Mouse (Mus musculus): Measurements from ENCODE around the gene Ilvbl. TPM values are rescaled to one million over a fixed set of nuclear protein-coding genes. Genes with fewer than 3 reads are reported as not detected.
"Not testable (repeated sequence)": the region's sequence is repeated elsewhere in the genome, so short reads cannot be mapped to it uniquely, and the experiment has no call there.

Ilvbl gene
- 65.4 and 71.5 TPM in 2 replicates for polyA plus RNA-seq (2015; fragmentation: Nextera tagmentation; extraction: Ambion mirVana)

DNA sequence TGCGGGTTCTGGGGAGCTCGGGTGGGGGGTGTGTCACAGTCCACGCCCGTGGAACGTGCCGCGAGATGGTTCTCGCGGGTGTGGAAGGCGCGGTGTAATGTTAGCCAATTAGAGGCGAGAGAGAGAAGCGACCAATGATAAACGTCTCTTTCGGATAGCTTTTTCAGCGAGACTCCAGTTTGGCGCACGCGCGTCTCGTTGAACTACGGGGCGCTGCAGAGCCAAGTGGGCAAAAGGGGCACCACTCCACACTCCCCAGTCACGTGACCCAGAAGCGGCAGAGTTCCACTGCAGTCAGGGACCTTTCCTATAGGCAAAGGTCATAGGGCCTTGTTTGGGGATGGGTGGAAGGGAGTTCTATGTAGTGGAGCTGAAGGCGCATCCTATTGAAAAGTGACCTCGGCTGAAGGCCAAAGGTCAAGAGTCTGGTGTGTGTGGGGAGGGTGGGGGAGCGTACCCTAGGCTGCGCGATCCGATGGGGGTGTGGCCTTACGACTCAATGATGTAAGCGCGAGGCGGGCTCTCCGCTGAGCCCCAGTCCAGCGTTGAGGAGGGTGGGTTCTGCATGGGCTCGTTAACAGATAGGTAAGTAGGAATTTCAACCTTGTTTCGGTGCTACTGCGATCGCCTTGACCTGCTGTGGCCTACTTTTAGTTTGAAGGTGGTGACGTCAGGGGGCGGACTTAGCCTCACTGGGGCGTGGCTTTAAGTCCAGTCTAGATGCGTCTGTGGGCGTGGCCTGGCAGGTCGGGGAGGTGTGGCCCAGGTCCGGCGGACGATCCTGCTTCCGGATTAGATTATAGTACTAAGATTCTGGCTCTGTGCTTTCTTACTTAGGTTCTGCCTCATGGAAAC, at the start of gene Ilvbl:
TSS of gene Ilvbl (plus strand) at position 97 of the 855 bp plus-strand sequence.
- Histone ChIP-seq H3K27me3 (no peaks in the 10 kb centered on the region), H3K4me3 (peak within 1 kb of the TSS; percentile 65), H3K9me3 (replicated peaks) (no peaks in the 10 kb centered on the region), H3K4me2 (peak within 1 kb of the TSS; percentile 63), H3K9ac (peak within 1 kb of the TSS; percentile 67), H3K27ac (peak within 1 kb of the TSS; percentile 94), H3K4me1 (replicated peaks) (peaks cover 15% of the 10 kb centered on the region), H3K36me3 (peaks cover 25% of the 10 kb centered on the region)
- peak; percentile 83 for ATAC-seq (replicated peaks; ENCODE audit: insufficient number of reproducible peaks, insufficient read depth, low FRiP score, low read depth)
- under 1% methylated on average over 51 of the region's 51 CpGs for WGBS

DNA sequence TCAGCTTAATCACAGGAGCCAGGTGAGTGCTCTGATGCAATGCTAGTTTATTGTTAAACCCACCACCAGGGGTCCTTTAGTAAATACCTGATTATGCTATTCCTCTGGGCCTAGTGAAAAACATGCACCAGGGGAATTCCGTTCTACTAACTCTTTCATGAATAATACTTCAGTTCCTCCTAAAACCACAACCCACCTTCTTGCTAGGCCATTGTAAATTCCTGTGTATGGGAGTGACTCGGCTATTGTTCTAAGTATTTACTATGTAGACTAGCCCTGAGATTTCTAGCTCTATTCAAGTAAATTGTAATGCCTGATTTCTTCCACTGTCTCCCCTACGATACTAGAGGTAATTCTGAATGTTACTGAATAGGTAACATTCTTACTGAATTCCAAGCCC, 49.1 kb upstream of the Ilvbl start:
- 59% methylated on average over 3 of the region's 3 CpGs for WGBS
- H3K27ac ChIP-seq; H3K4me3 ChIP-seq; H3K4me2 ChIP-seq; H3K27me3 ChIP-seq; H3K9ac ChIP-seq; H3K4me1 ChIP-seq (replicated peaks); H3K9me3 ChIP-seq (replicated peaks); ATAC-seq (replicated peaks; ENCODE audit: insufficient number of reproducible peaks, insufficient read depth, low FRiP score, low read depth); H3K36me3 ChIP-seq: not testable (repeated sequence)

DNA sequence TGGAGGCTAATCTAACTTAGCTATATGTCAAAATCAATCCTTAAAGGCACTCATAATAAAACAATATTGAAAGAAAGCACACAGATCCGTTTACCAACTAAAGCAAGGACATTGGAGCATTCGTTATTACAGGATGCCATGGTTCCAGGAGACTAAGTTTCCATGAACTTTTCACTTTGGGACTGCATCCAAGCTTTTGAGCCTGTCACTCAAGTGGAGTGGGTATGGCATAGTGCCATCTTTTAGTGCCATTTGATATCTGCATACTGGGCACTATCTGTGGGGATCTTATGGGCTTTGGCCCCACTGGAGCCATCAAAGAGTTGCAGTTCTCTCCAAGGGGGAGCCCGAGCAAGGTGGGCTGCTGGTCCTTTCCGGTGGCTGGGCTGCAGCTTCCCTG, 48.6 kb upstream of the Ilvbl start:
- Histone ChIP-seq H3K4me1 (replicated peaks) (peaks cover 3% of the 10 kb centered on the region; the same call in 1 of the 2 replicates), H3K9ac (no peak overlapping the region), H3K4me2 (no peak overlapping the region), H3K4me3 (no peak overlapping the region), H3K9me3 (replicated peaks) (no peaks in the 10 kb centered on the region), H3K27me3 (no peaks in the 10 kb centered on the region), H3K36me3 (no peaks in the 10 kb centered on the region), H3K27ac (no peak overlapping the region)
- no peak for ATAC-seq (replicated peaks; ENCODE audit: insufficient number of reproducible peaks, insufficient read depth, low FRiP score, low read depth)
- WGBS, result 39% methylated on average over 4 of the region's 4 CpGs

DNA sequence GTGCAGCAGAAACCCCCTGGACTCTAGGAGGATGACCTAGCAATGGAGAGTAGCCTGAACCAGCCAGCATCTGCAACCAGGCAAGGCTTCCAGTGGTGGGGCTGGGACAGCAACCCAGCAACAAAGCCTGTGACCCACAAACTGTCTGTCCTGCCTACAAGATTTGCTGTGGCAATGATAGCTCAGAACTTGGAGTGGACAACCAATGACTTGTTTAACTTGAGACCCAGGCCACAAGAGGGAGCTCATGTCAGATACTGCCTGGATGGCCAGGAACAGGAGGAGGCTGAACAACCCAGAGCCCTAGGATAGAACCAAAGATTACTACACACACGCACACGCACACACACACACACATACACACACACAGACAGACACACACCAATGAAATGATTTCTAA, 33.2 kb upstream of the Ilvbl start:
- Histone ChIP-seq H3K9me3 (replicated peaks) (no peaks in the 10 kb centered on the region), H3K9ac (no peak overlapping the region), H3K27ac (no peak overlapping the region), H3K4me3 (no peak overlapping the region), H3K27me3 (0 out of 2 replicates have a peak, but pooled peaks cover 2% of the 10 kb centered on the region), H3K36me3 (no peaks in the 10 kb centered on the region), H3K4me1 (replicated peaks) (no peaks in the 10 kb centered on the region), H3K4me2 (no peak overlapping the region)
- no peak for ATAC-seq (replicated peaks; ENCODE audit: insufficient number of reproducible peaks, insufficient read depth, low FRiP score, low read depth)
- 47% methylated on average over 2 of the region's 2 CpGs for WGBS

DNA sequence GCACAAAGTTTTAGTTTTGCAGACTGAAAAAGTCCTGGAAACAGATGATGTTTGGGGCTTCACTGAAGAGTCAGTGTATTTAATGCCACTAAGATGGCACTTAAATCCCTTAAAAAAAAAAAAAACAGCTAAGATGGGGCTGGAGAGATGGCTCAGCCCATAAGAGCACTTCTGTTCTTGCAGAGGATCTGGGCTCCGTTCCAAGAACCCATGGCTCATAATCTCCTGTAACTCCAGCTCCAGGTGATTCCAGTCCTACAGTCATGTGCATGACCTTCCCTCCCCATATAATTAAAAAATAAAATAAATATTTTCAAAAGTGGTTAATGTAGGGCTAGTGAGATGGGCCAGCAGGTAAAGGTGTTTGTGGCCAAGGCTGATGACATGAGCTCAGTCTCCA, 9.1 kb upstream of the Ilvbl start:
- no peak for ATAC-seq (replicated peaks; ENCODE audit: insufficient number of reproducible peaks, insufficient read depth, low FRiP score, low read depth)
- H3K9me3 ChIP-seq (replicated peaks), result no peaks in the 10 kb centered on the region
- no peaks in the 10 kb centered on the region for H3K4me1 ChIP-seq (replicated peaks)
- H3K9ac ChIP-seq, result no peak overlapping the region
- H3K4me2 ChIP-seq, result no peak overlapping the region
- 71% methylated on average over 1 of the region's 1 CpGs for WGBS
- no peak overlapping the region for H3K4me3 ChIP-seq
- no peaks in the 10 kb centered on the region for H3K27me3 ChIP-seq
- H3K36me3 ChIP-seq, result no peaks in the 10 kb centered on the region
- no peak overlapping the region for H3K27ac ChIP-seq

DNA sequence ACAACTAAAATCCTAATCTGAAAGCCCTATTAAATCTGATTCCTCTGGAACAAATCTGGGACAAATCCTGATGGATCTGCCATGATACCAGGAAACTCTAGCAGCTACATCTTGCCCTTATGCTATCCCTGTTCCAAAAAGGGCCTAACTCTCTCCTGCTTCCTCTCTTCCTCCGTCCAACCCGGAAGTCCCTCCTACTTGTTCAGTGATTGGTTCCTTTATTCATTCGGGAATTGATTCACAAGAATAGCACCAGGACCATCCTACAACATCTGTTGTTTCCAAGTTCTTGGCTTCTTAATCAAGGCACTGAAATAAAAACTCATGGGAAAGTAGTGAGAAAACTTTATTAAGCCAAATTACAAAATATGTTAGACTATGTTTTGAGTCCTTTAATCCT, 5.0 kb upstream of the Ilvbl start:
- no peak overlapping the region for H3K4me3 ChIP-seq
- ATAC-seq (replicated peaks; ENCODE audit: insufficient number of reproducible peaks, insufficient read depth, low FRiP score, low read depth), result no peak
- no peaks in the 10 kb centered on the region for H3K4me1 ChIP-seq (replicated peaks)
- 66% methylated on average over 3 of the region's 3 CpGs for WGBS
- H3K4me2 ChIP-seq, result no peak overlapping the region
- no peaks in the 10 kb centered on the region for H3K36me3 ChIP-seq
- H3K9me3 ChIP-seq (replicated peaks), result no peaks in the 10 kb centered on the region
- no peak overlapping the region for H3K27ac ChIP-seq
- H3K9ac ChIP-seq, result no peak overlapping the region
- H3K27me3 ChIP-seq, result no peaks in the 10 kb centered on the region

DNA sequence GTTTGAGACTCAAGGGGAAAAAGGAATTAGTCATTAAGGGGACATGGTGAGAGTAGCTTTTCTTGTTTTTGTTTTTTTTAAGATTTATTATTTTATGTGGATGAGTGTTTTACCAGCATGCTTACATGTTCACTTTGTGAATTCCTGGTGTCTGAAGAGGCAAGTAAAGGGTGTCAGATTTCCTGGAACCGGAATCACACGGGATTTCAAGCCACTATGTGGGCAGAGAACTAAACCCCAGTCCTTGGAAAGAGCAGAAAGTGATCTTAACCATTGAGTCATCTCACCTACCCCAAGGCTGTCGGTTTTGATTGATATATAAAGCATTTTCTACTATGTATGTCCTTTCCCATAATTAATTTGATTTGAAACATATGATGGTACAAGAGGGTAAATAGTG, 4.5 kb upstream of the Ilvbl start:
- no peak overlapping the region for H3K27ac ChIP-seq
- no peaks in the 10 kb centered on the region for H3K9me3 ChIP-seq (replicated peaks)
- H3K4me3 ChIP-seq, result no peak overlapping the region
- WGBS, result 36% methylated on average over 3 of the region's 3 CpGs
- no peaks in the 10 kb centered on the region for H3K27me3 ChIP-seq
- H3K36me3 ChIP-seq, result no peaks in the 10 kb centered on the region
- no peak overlapping the region for H3K4me2 ChIP-seq
- no peak overlapping the region for H3K9ac ChIP-seq
- no peak for ATAC-seq (replicated peaks; ENCODE audit: insufficient number of reproducible peaks, insufficient read depth, low FRiP score, low read depth)
- no peaks in the 10 kb centered on the region for H3K4me1 ChIP-seq (replicated peaks)

DNA sequence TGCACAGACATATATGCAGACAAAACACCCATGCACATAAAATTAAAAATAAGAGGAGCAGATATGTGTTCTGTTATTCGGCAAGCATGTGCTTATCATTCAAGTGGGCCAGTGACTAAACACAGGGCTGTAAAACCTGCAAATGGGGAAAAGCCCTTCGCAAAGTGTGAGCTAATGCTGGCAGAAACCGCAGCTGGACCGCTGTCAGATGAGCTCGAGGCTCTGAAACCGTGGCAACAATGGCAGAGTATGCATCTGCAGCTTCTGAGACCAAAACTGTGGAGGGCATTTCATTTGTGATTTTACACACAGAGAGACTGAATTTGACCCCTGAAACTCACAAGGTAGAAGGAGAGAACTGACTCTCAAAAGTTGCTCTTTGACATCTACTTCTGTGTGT, 3.7 kb upstream of the Ilvbl start:
- Histone ChIP-seq H3K27me3 (no peaks in the 10 kb centered on the region), H3K4me2 (no peak overlapping the region), H3K9ac (no peak overlapping the region), H3K36me3 (no peaks in the 10 kb centered on the region), H3K4me1 (replicated peaks) (peaks cover 3% of the 10 kb centered on the region), H3K9me3 (replicated peaks) (no peaks in the 10 kb centered on the region), H3K27ac (no peak overlapping the region), H3K4me3 (no peak overlapping the region)
- WGBS, result 59% methylated on average over 6 of the region's 6 CpGs
- ATAC-seq (replicated peaks; ENCODE audit: insufficient number of reproducible peaks, insufficient read depth, low FRiP score, low read depth), result no peak

DNA sequence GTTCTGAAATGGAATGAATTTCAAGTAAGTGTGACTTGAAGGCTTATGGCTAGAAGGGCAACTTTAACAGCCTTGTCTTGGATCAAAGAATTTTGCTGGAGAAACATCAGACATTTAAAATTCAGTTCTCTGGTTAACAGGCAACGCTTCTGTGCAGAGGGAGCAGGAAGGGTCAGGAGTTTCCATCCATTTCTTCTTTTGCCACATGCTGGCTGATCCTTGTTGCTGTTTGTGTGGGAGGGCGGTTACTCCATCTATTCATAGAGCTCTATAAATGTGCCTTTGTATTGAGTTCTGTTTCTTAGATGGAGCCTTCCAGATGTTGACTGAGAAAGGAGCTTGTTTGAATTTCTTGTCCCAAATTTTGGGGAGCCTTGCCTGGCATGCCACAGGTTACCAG, 3.2 kb upstream of the Ilvbl start:
- 50% methylated on average over 2 of the region's 2 CpGs for whole genome bisulfite sequencing
- ATAC-seq (replicated peaks; ENCODE audit: insufficient number of reproducible peaks, insufficient read depth, low FRiP score, low read depth), result no peak

DNA sequence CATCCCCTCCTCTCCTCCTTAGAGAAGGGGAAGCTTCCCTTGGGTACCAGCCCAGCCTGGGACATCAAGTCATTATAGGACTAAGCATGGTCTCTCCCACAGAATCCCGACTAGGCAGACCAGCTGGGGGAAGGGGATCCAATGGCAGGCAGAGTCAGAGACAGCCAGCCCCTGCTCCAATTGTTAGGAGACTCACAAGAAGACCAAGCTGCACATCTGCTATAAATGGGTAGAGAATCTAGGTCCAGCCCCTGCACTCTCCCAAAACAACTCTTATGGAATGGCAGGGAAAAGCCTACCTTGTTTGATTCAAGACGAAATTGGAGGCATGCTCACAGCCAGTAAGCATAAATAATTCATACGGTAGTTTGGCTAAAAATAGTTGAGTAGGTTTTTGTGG, 920 bp upstream of the Ilvbl start:
- peaks cover 13% of the 10 kb centered on the region for H3K36me3 ChIP-seq
- H3K27ac ChIP-seq, result no peak overlapping the region
- H3K27me3 ChIP-seq, result no peaks in the 10 kb centered on the region
- no peak overlapping the region for H3K4me3 ChIP-seq
- ATAC-seq (replicated peaks; ENCODE audit: insufficient number of reproducible peaks, insufficient read depth, low FRiP score, low read depth), result no peak
- no peaks in the 10 kb centered on the region for H3K9me3 ChIP-seq (replicated peaks)
- WGBS, result 73% methylated on average over 3 of the region's 3 CpGs
- H3K4me2 ChIP-seq, result no peak overlapping the region
- H3K4me1 ChIP-seq (replicated peaks), result peaks cover 15% of the 10 kb centered on the region
- H3K9ac ChIP-seq, result no peak overlapping the region

More for the DNA sequence above, 3.2 kb upstream of the Ilvbl start:
- Histone ChIP-seq H3K4me3 (no peak overlapping the region), H3K9ac (no peak overlapping the region), H3K27me3 (no peaks in the 10 kb centered on the region), H3K27ac (no peak overlapping the region), H3K9me3 (replicated peaks) (no peaks in the 10 kb centered on the region), H3K4me2 (no peak overlapping the region), H3K36me3 (no peaks in the 10 kb centered on the region), H3K4me1 (replicated peaks) (peaks cover 7% of the 10 kb centered on the region)

DNA sequence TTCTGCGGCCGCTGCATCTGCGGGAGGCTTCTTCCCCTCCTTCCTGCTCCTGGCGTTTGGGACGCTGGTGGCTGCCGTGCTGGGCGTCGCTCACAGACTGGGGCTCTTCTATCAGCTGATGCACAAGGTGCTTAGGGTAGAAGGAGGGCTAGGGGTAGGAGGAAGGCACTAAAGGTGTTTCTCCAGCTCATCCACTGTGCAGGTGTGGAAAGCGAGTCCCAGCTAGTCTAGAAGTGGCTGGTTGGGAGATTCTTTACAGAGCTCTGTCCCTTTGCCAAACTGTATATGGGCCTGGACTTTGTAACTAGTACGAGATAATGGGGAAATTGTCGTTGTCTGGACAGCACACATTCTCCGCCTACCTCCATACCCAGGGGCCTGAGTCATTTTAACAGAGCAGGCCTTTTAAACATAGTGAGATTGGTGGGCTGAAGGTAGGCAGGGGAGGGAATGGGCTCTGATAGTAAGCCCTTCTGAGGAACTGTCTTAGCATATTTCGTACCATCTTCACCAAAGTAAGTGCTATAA, 1.0 kb downstream of the Ilvbl start:
- peaks cover 32% of the 10 kb centered on the region for H3K36me3 ChIP-seq
- H3K9me3 ChIP-seq (replicated peaks), result no peaks in the 10 kb centered on the region
- peak; percentile 10; the same call in 1 of the 2 replicates for ATAC-seq (replicated peaks; ENCODE audit: insufficient number of reproducible peaks, insufficient read depth, low FRiP score, low read depth)
- peak overlapping the region; percentile 67 for H3K9ac ChIP-seq
- no peaks in the 10 kb centered on the region for H3K27me3 ChIP-seq
- 8% methylated on average over 13 of the region's 13 CpGs for WGBS
- H3K4me3 ChIP-seq, result peak overlapping the region; percentile 65
- peaks cover 15% of the 10 kb centered on the region for H3K4me1 ChIP-seq (replicated peaks)
- peak overlapping the region; percentile 94 for H3K27ac ChIP-seq
- peak overlapping the region; percentile 63 for H3K4me2 ChIP-seq

DNA sequence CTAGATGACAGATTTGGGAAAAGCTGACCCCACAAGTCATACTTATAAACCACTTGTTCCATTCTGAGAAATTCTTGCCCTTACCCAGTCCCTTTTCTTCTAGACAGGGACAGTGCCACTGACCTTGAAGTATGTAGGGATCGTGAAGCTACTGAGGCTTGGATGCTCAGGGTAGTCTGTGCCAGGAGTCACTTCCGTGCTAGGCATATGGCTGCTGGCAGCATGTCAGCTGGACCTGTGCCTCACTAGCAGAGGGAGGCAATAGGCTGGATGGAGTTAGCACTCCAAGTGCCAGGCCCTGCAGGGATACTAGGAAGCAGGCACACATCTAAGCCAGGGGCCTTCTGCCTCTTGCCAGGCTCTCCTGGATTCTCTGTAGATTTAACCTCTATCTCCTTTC, 1.5 kb downstream of the Ilvbl start:
- H3K4me3 ChIP-seq, result peak overlapping the region; percentile 65
- 39% methylated on average over 2 of the region's 2 CpGs for WGBS
- peak overlapping the region; percentile 67 for H3K9ac ChIP-seq
- H3K9me3 ChIP-seq (replicated peaks), result no peaks in the 10 kb centered on the region
- H3K36me3 ChIP-seq, result peaks cover 35% of the 10 kb centered on the region
- peak overlapping the region; percentile 94 for H3K27ac ChIP-seq
- peaks cover 15% of the 10 kb centered on the region for H3K4me1 ChIP-seq (replicated peaks)
- peak; percentile 33; the same call in 1 of the 2 replicates for ATAC-seq (replicated peaks; ENCODE audit: insufficient number of reproducible peaks, insufficient read depth, low FRiP score, low read depth)
- peak overlapping the region; percentile 63 for H3K4me2 ChIP-seq
- no peaks in the 10 kb centered on the region for H3K27me3 ChIP-seq
